Mouse (Mus musculus) limb, embryonic 13.5 days (tissue): ENCODE results near the gene Snx10. TPM values are rescaled to one million over a fixed set of nuclear protein-coding genes. Genes with fewer than 3 reads are reported as not detected.

Experiments used
- ATAC-seq: fragments of 200-750 bp; cut with Nextera tagmentation; 2 replicates; pipeline ENCODE4 v1.8.0; 2017; ENCODE audit warnings: low read depth, moderate number of reproducible peaks, moderate TSS enrichment; ENCODE audit not compliant: low FRiP score
- H3K27ac ChIP-seq: fragments of 300-500 bp; sonication (generic); 2 replicates; pipeline ENCODE4 v1.5.1; 2015; ENCODE audit warnings: inconsistent platforms, mild to moderate bottlenecking, moderate library complexity
- H3K27me3 ChIP-seq: fragments of 300-500 bp; sonication (generic); 2 replicates; pipeline ENCODE4 v1.6.1; 2015; ENCODE audit warnings: mild to moderate bottlenecking, inconsistent platforms
- H3K36me3 ChIP-seq: fragments of 300-500 bp; sonication (generic); 2 replicates; pipeline ENCODE4 v1.6.1; 2015; ENCODE audit warnings: inconsistent platforms, mild to moderate bottlenecking, moderate library complexity
- H3K4me1 ChIP-seq: fragments of 300-500 bp; sonication (generic); 2 replicates; pipeline ENCODE4 v1.6.1; 2015; ENCODE audit warnings: inconsistent platforms
- H3K4me2 ChIP-seq: fragments of 300-500 bp; sonication (generic); replicated peaks from 2 replicates; pipeline ENCODE4 v1.6.1; 2015; ENCODE audit warnings: inconsistent platforms, mild to moderate bottlenecking, moderate library complexity
- H3K4me3 ChIP-seq: fragments of 300-500 bp; sonication (generic); 2 replicates; pipeline ENCODE4 v1.5.1; 2015; ENCODE audit warnings: moderate library complexity, mild to moderate bottlenecking, inconsistent platforms
- H3K9ac ChIP-seq: fragments of 300-500 bp; sonication (generic); 2 replicates; pipeline ENCODE4 v1.6.1; 2015; ENCODE audit warnings: mild to moderate bottlenecking, inconsistent platforms
- H3K9me3 ChIP-seq: fragments of 300-500 bp; sonication (generic); 2 replicates; pipeline ENCODE4 v1.6.1; 2016; ENCODE audit warnings: inconsistent platforms
- WGBS: fragments of 180-500 bp; shearing (Covaris S2); methylation state at CpG from one replicate; pipeline ENCODE4 v1.1.7; 2015; 5-methylcytosine and 5-hydroxymethylcytosine counted together
- microRNA-seq: library from miRNA; unstranded; fragments of <30 nt; microRNA quantifications from one replicate; pipeline ENCODE4, GENCODE M21; 2016
- polyA plus RNA-seq: library from polyadenylated mRNA; unstranded; fragments of >200 nt; fragmentation: Nextera tagmentation; extraction: Ambion mirVana; gene quantifications from 2 replicates; pipeline ENCODE4 v1.2.1, GENCODE M21; 2015

Gene Snx10
- polyA plus RNA-seq, 1 experiment from 2014 or later: 15.4 TPM

- no peak overlapping the region for H3K4me3 ChIP-seq
- no peaks in the 10 kb centered on the region for H3K9me3 ChIP-seq
- H3K4me1 ChIP-seq: no peaks in the 10 kb centered on the region
- H3K27ac ChIP-seq: no peak overlapping the region
- 51% methylated on average over 2 of the region's 2 CpGs for WGBS
- H3K9ac ChIP-seq: no peak overlapping the region
- H3K4me2 ChIP-seq: no peak overlapping the region
- ATAC-seq: no peak
- no peaks in the 10 kb centered on the region for H3K36me3 ChIP-seq
- no peaks in the 10 kb centered on the region for H3K27me3 ChIP-seq
Measured at GRCm38 (mm10) chr6:51630184-51630583, 106.5 kb downstream of the Snx10 start.

GRCm38 (mm10) chr6:51632928-51633662 lies 109.4 kb downstream of the Snx10 start:
- 71% methylated on average over 4 of the region's 4 CpGs for WGBS
- Histone ChIP-seq H3K9me3 (no peaks in the 10 kb centered on the region), H3K4me1 (no peaks in the 10 kb centered on the region), H3K4me2 (no peak overlapping the region), H3K27ac (no peak overlapping the region), H3K9ac (no peak overlapping the region), H3K4me3 (no peak overlapping the region), H3K27me3 (no peaks in the 10 kb centered on the region), H3K36me3 (no peaks in the 10 kb centered on the region)
- no peak for ATAC-seq

- Histone ChIP-seq H3K27ac (no peak overlapping the region), H3K9ac (no peak overlapping the region), H3K36me3 (no peaks in the 10 kb centered on the region), H3K9me3 (no peaks in the 10 kb centered on the region), H3K4me2 (no peak overlapping the region), H3K27me3 (no peaks in the 10 kb centered on the region), H3K4me3 (no peak overlapping the region), H3K4me1 (no peaks in the 10 kb centered on the region)
- ATAC-seq: no peak
- WGBS: 52% methylated on average over 8 of the region's 8 CpGs
Measured at GRCm38 (mm10) chr6:51633663-51634362, 110.1 kb downstream of the Snx10 start.

GRCm38 (mm10) chr6:51636019-51636568 lies 112.4 kb downstream of the Snx10 start:
- no peak overlapping the region for H3K27ac ChIP-seq
- no peak overlapping the region for H3K9ac ChIP-seq
- no peaks in the 10 kb centered on the region for H3K27me3 ChIP-seq
- H3K4me3 ChIP-seq: no peak overlapping the region
- WGBS: 66% methylated on average over 11 of the region's 11 CpGs
- no peak for ATAC-seq
- H3K36me3 ChIP-seq: no peaks in the 10 kb centered on the region
- H3K9me3 ChIP-seq: no peaks in the 10 kb centered on the region
- no peaks in the 10 kb centered on the region for H3K4me1 ChIP-seq
- H3K4me2 ChIP-seq: no peak overlapping the region

Small RNAs within 50 kb of the gene (microRNA-seq; reads per million reads assigned to microRNA genes)
- not detected for gene Gm22914

Other genes starting within 250 kb of the Snx10 start
- gene Nfe2l3, start 91.2 kb upstream of the Snx10 start, polyA plus RNA-seq: 1.6 and 1.9 TPM in 2 replicates
- gene Hnrnpa2b1, start 54.0 kb upstream of the Snx10 start, polyA plus RNA-seq: 2,108 and 2,149 TPM in 2 replicates
- 532 and 550 TPM in 2 replicates for gene Cbx3, start 53.5 kb upstream of the Snx10 start, polyA plus RNA-seq